Mouse (Mus musculus) stomach, embryonic 15.5 days (tissue): ENCODE data around the gene Smarca2. TPM values are rescaled to one million over a fixed set of nuclear protein-coding genes. Genes with fewer than 3 reads are reported as not detected.

Experiments
- ATAC-seq: fragments of 200-750 bp; cut with Nextera tagmentation; 2 replicates; pipeline ENCODE4 v1.8.0; 2017; ENCODE audit warnings: low read depth, moderate number of reproducible peaks, moderate TSS enrichment; ENCODE audit not compliant: insufficient read depth, low FRiP score
- H3K27ac ChIP-seq: fragments of 300-500 bp; sonication (generic); 2 replicates; pipeline ENCODE4 v1.5.1; 2015; ENCODE audit warnings: mild to moderate bottlenecking, inconsistent platforms
- H3K27me3 ChIP-seq: fragments of 300-500 bp; sonication (generic); replicated peaks from 2 replicates; pipeline ENCODE4 v1.6.1; 2015; ENCODE audit warnings: inconsistent platforms
- H3K36me3 ChIP-seq: fragments of 300-500 bp; sonication (generic); 2 replicates; pipeline ENCODE4 v1.6.1; 2015; ENCODE audit warnings: inconsistent platforms
- H3K4me1 ChIP-seq: fragments of 300-500 bp; sonication (generic); 2 replicates; pipeline ENCODE4 v1.6.1; 2015; ENCODE audit warnings: inconsistent platforms
- H3K4me2 ChIP-seq: fragments of 300-500 bp; sonication (generic); 2 replicates; pipeline ENCODE4 v1.6.1; 2015; ENCODE audit warnings: mild to moderate bottlenecking, inconsistent platforms
- H3K4me3 ChIP-seq: fragments of 300-500 bp; sonication (generic); replicated peaks from 2 replicates; pipeline ENCODE4 v1.5.1; 2015; ENCODE audit warnings: inconsistent platforms
- H3K9ac ChIP-seq: fragments of 300-500 bp; sonication (generic); 2 replicates; pipeline ENCODE4 v1.6.1; 2015; ENCODE audit warnings: inconsistent platforms
- H3K9me3 ChIP-seq: fragments of 300-500 bp; sonication (generic); 2 replicates; pipeline ENCODE4 v1.6.1; 2016; ENCODE audit warnings: inconsistent platforms
- WGBS: fragments of 180-500 bp; shearing (Covaris S2); methylation state at CpG from one replicate; pipeline ENCODE4 v1.1.7; 2015; 5-methylcytosine and 5-hydroxymethylcytosine counted together
- polyA plus RNA-seq: library from polyadenylated mRNA; unstranded; fragments of >200 nt; fragmentation: Nextera tagmentation; extraction: Ambion mirVana; gene quantifications from 2 replicates; pipeline ENCODE4 v1.2.1, GENCODE M21; 2015

Gene Smarca2
- polyA plus RNA-seq, 1 experiment from 2014 or later = 46.3 TPM

DNA sequence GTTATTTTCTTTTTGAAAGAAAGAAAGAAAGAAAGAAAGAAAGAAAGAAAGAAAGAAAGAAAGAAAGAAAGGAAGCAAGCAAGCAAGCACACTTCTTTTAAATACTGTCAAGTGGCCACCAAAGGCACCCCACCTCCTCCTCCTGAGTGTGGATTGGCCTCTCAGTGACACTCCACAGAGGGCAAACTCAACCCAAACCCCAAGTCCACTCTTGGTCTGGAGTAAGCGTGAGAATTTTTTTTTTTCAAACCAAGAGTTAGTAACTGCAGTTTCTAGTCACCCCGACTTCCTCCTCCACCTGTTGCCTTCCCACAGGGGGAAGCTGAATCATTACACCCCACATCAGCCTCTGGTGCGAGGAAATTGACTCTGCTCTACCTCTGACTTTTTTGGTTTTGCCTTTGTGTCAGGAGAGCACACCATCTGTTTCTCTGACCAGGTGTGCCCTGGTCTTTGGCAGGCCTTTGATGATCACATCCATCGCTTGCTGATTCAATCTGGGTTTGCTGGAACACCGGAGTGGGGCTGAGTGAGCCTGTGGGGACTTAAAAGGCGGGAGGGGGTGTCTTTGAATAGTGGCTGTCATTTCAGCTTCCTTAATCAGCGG lies 148.5 kb downstream of the Smarca2 start:
- Histone ChIP-seq H3K36me3 (no peaks in the 10 kb centered on the region), H3K9ac (no peak overlapping the region), H3K9me3 (no peaks in the 10 kb centered on the region), H3K27me3 (no peaks in the 10 kb centered on the region), H3K4me3 (no peak overlapping the region), H3K4me2 (no peak overlapping the region), H3K27ac (peak overlapping the region; percentile 48; the same call in 1 of the 2 replicates), H3K4me1 (peaks cover 9% of the 10 kb centered on the region; the same call in 1 of the 2 replicates)
- no peak for ATAC-seq
- 61% methylated on average over 7 of the region's 7 CpGs for WGBS

DNA sequence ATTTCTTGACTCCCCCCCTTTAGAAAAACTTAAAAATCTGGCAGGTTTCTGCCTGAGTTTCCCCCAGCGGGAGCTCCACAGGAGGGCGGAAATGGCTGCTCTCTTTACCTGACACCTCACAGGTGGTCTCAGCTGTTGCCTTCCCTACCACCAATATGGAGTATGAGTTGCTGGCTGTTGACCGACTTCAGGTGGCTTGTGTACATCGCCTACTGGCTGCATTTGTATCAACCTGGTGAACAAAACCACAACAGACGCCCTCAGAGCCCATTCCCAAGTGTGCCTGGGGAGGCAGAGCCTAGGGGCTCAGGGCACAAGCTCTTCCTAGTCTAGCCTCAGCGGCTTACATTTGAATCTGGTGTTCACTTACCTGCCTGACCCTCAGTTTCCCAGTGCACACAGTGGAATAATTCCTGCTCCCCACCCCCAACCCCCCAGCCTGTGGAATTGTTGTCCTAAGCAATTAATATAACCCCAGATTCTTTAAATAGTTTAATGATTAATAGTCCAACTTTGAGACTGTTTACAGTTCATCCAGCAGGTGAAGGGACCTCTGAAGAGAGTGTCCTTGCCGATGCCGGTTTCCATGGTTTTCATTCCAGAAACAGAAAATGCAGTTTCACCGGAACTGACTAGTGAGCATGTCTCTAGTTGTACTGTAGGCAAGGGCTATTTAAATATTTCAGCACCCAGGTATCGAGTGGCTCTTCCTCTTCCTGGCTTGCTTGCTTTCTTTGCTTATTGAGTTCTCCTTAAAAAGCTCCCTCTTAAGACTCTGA lies 149.4 kb downstream of the Smarca2 start:
- ATAC-seq = peak; percentile 66; the same call in 1 of the 2 replicates
- Histone ChIP-seq H3K4me3 (no peak overlapping the region), H3K27ac (0 out of 2 replicates have a peak overlapping the region, but pooled peaks have one; percentile 48), H3K9ac (no peak overlapping the region), H3K9me3 (no peaks in the 10 kb centered on the region), H3K36me3 (no peaks in the 10 kb centered on the region), H3K4me1 (peaks cover 9% of the 10 kb centered on the region; the same call in 1 of the 2 replicates), H3K4me2 (no peak overlapping the region; the same call in 1 of the 2 replicates), H3K27me3 (no peaks in the 10 kb centered on the region)
- WGBS = 44% methylated on average over 10 of the region's 10 CpGs

- Histone ChIP-seq H3K9me3 (no peaks in the 10 kb centered on the region), H3K36me3 (no peaks in the 10 kb centered on the region), H3K4me1 (peaks cover 9% of the 10 kb centered on the region; the same call in 1 of the 2 replicates), H3K4me3 (no peak overlapping the region), H3K9ac (no peak overlapping the region), H3K4me2 (no peak overlapping the region), H3K27me3 (no peaks in the 10 kb centered on the region), H3K27ac (no peak overlapping the region)
- WGBS = 73% methylated on average over 6 of the region's 6 CpGs
- ATAC-seq = no peak
Observed at GRCm38 (mm10) chr19:26755991-26756390, 151.1 kb downstream of the Smarca2 start.

DNA sequence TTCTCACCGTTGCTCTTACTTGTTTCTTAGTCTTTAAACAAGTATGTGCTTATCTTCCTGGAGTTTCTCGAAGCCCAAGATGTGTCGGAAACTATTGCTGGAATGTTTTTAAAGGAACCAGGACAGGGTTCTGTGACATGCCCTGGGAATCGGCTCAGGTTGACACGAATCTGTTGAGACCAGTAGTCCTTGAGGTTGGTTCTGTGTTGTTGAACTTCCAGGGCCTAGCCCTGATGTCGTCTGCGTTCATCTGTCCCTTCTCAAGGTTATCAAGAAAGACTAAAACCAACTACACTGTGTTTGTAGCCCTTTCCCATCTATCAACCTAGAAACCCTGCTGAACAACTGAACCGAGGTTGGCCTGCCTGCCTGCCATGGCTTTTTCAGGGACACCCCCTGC lies 151.5 kb downstream of the Smarca2 start:
- no peaks in the 10 kb centered on the region for H3K36me3 ChIP-seq
- H3K9ac ChIP-seq = no peak overlapping the region
- no peaks in the 10 kb centered on the region for H3K9me3 ChIP-seq
- ATAC-seq = no peak
- no peak overlapping the region for H3K4me3 ChIP-seq
- WGBS = 66% methylated on average over 8 of the region's 8 CpGs
- no peaks in the 10 kb centered on the region for H3K27me3 ChIP-seq
- no peak overlapping the region for H3K27ac ChIP-seq
- H3K4me1 ChIP-seq = peaks cover 9% of the 10 kb centered on the region; the same call in 1 of the 2 replicates
- H3K4me2 ChIP-seq = no peak overlapping the region

- Histone ChIP-seq H3K27ac (no peak overlapping the region), H3K4me2 (no peak overlapping the region), H3K9me3 (no peaks in the 10 kb centered on the region), H3K4me1 (peaks cover 9% of the 10 kb centered on the region; the same call in 1 of the 2 replicates), H3K36me3 (no peaks in the 10 kb centered on the region), H3K9ac (no peak overlapping the region), H3K27me3 (no peaks in the 10 kb centered on the region), H3K4me3 (no peak overlapping the region)
- ATAC-seq = no peak
- 68% methylated on average over 8 of the region's 8 CpGs for WGBS
Observed at GRCm38 (mm10) chr19:26758156-26758555, 153.3 kb downstream of the Smarca2 start.

DNA sequence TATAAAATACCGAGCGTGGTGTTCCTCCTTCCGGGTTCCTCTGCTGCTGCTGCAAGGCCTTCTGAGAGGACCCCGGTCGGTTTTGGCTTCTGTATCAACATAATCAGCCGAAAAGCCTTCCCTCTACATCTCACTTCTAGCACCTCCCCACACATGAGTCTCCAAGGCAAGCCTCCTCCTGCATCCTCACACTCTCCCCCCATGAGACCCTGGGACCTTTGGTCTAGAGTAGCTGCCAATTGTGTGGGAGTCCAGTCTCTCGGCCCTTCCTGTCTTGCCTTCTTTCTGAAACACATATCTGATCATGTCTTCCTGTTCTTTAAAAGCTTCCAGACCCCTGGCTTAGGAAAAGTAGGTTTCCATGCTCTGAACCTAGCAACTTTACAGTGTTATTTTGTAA lies 153.8 kb downstream of the Smarca2 start:
- Histone ChIP-seq H3K4me2 (no peak overlapping the region), H3K9me3 (no peaks in the 10 kb centered on the region), H3K27ac (peak overlapping the region; percentile 1; the same call in 1 of the 2 replicates), H3K9ac (no peak overlapping the region), H3K27me3 (no peaks in the 10 kb centered on the region), H3K4me3 (no peak overlapping the region), H3K36me3 (no peaks in the 10 kb centered on the region), H3K4me1 (peaks cover 5% of the 10 kb centered on the region; the same call in 1 of the 2 replicates)
- no peak for ATAC-seq
- WGBS = 62% methylated on average over 7 of the region's 7 CpGs

DNA sequence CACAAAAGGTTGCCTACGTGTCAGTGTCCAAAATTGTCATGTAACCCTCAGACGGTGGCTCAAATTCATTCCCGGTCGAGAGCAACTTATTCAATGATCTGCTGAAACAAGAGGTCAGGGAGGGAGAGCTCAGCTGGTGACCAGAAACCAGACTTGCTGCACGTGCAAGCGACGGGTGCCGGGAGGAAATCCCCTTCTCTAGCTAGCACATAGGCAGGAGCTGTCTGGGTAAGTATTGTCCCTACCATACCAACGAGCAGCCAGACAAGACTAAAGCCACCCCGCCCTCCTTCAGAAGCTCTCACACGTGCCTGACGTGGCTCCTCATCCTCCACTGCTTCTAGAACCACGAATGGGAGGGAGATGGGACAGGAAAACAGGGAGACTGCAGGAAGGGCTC lies 154.4 kb downstream of the Smarca2 start:
- Histone ChIP-seq H3K4me3 (no peak overlapping the region), H3K27ac (no peak overlapping the region; the same call in 1 of the 2 replicates), H3K36me3 (no peaks in the 10 kb centered on the region; the same call in 1 of the 2 replicates), H3K9ac (no peak overlapping the region), H3K4me2 (no peak overlapping the region), H3K27me3 (no peaks in the 10 kb centered on the region), H3K9me3 (no peaks in the 10 kb centered on the region), H3K4me1 (no peaks in the 10 kb centered on the region)
- no peak for ATAC-seq
- WGBS = 82% methylated on average over 13 of the region's 13 CpGs

DNA sequence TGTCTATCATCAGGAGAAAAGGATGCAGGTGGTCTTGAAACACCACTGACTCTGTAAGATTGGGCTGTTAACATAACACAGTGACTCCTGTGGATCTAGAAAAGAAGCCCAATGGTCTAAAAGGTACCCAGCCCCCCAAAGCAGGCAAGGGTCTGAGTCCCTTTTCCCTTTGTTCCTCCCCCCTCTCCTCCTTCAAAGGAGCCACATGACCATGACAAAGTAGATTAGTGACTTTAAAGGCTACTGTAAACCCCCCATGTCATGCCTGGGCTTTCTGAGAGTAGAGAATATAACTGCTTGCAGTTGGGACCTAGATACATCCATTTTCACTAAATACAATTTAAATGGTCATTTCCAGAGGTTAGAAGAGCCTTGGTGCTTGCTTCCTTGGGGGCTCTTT lies 156.4 kb downstream of the Smarca2 start:
- no peak overlapping the region for H3K27ac ChIP-seq
- H3K9me3 ChIP-seq = no peaks in the 10 kb centered on the region
- H3K27me3 ChIP-seq = no peaks in the 10 kb centered on the region
- no peak overlapping the region for H3K9ac ChIP-seq
- no peaks in the 10 kb centered on the region; the same call in 1 of the 2 replicates for H3K36me3 ChIP-seq
- no peak for ATAC-seq
- no peak overlapping the region for H3K4me3 ChIP-seq
- no peak overlapping the region for H3K4me2 ChIP-seq
- H3K4me1 ChIP-seq = no peaks in the 10 kb centered on the region

DNA sequence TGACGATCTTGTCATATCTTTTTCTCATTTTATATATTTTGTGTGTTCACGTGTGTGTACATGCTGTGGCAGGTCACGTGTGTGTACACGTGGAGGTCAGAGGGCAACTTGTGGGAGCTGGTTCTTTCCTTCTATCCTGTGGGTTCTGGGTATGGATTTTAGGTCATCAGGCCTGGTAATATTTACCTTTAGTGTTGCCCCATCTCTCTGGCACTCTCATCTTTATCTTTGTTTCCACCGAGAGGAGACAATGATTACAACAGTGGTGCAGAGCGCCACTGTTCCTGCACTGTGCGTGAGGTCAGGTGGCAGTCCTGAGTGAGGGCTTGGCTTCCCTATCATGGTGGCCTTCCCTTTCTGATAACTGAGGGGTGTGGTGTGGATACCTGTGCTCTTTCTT lies 160.6 kb downstream of the Smarca2 start:
- no peaks in the 10 kb centered on the region for H3K27me3 ChIP-seq
- H3K4me3 ChIP-seq = no peak overlapping the region
- H3K27ac ChIP-seq = no peak overlapping the region
- WGBS = 84% methylated on average over 7 of the region's 7 CpGs
- H3K36me3 ChIP-seq = peaks cover 5% of the 10 kb centered on the region; the same call in 1 of the 2 replicates
- H3K4me1 ChIP-seq = no peaks in the 10 kb centered on the region
- no peaks in the 10 kb centered on the region for H3K9me3 ChIP-seq
- no peak overlapping the region for H3K9ac ChIP-seq
- no peak overlapping the region for H3K4me2 ChIP-seq
- no peak for ATAC-seq

- peaks cover 5% of the 10 kb centered on the region; the same call in 1 of the 2 replicates for H3K36me3 ChIP-seq
- H3K27me3 ChIP-seq = no peaks in the 10 kb centered on the region
- H3K4me3 ChIP-seq = no peak overlapping the region
- H3K4me1 ChIP-seq = no peaks in the 10 kb centered on the region
- no peak for ATAC-seq
- no peaks in the 10 kb centered on the region for H3K9me3 ChIP-seq
- whole genome bisulfite sequencing = 92% methylated on average over 13 of the region's 13 CpGs
- H3K9ac ChIP-seq = no peak overlapping the region
- no peak overlapping the region for H3K4me2 ChIP-seq
- H3K27ac ChIP-seq = no peak overlapping the region
Observed at GRCm38 (mm10) chr19:26767454-26767853, 162.6 kb downstream of the Smarca2 start.

- H3K4me1 ChIP-seq = no peaks in the 10 kb centered on the region
- peaks cover 5% of the 10 kb centered on the region; the same call in 1 of the 2 replicates for H3K36me3 ChIP-seq
- H3K9ac ChIP-seq = no peak overlapping the region
- no peaks in the 10 kb centered on the region for H3K9me3 ChIP-seq
- no peak for ATAC-seq
- H3K4me2 ChIP-seq = no peak overlapping the region
- no peak overlapping the region for H3K4me3 ChIP-seq
- WGBS = 92% methylated on average over 6 of the region's 6 CpGs
- no peak overlapping the region for H3K27ac ChIP-seq
- no peaks in the 10 kb centered on the region for H3K27me3 ChIP-seq
Observed at GRCm38 (mm10) chr19:26767941-26768340, 163.1 kb downstream of the Smarca2 start.

DNA sequence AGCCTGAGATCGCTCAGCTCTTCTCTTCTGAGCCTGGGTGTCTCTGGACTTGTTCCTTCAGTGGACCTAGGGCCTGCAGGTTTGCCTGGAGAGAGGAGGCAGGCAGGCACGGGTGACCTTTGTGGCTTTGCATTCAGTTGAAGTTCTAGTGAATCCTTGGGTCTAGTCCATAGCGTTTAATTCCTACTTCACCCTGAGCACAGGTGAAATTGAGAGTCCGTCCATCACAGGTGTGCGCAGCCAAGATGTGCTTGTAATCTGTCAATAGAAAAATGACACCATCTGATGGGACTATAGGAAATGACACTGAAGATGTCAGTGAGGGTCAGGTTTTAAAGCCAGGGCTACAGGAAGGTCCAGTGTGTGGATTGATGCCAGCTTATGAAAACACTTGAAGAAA lies 164.0 kb downstream of the Smarca2 start:
- Histone ChIP-seq H3K27ac (no peak overlapping the region), H3K27me3 (no peaks in the 10 kb centered on the region), H3K36me3 (peaks cover 5% of the 10 kb centered on the region; the same call in 1 of the 2 replicates), H3K9ac (no peak overlapping the region), H3K9me3 (no peaks in the 10 kb centered on the region), H3K4me1 (no peaks in the 10 kb centered on the region), H3K4me2 (no peak overlapping the region), H3K4me3 (no peak overlapping the region)
- no peak for ATAC-seq
- 91% methylated on average over 5 of the region's 5 CpGs for WGBS
